Mouse (Mus musculus) limb, embryonic 13.5 days (tissue): ENCODE measurements around the gene Slc35a5. TPM values are rescaled to one million over a fixed set of nuclear protein-coding genes. Genes with fewer than 3 reads are reported as not detected.

Experiments used
- ATAC-seq: fragments of 200-750 bp; cut with Nextera tagmentation; 2 replicates; pipeline ENCODE4 v1.8.0; 2017; ENCODE audit warnings: low read depth, moderate number of reproducible peaks, moderate TSS enrichment; ENCODE audit not compliant: low FRiP score
- H3K27ac ChIP-seq: fragments of 300-500 bp; sonication (generic); 2 replicates; pipeline ENCODE4 v1.5.1; 2015; ENCODE audit warnings: inconsistent platforms, mild to moderate bottlenecking, moderate library complexity
- H3K27me3 ChIP-seq: fragments of 300-500 bp; sonication (generic); 2 replicates; pipeline ENCODE4 v1.6.1; 2015; ENCODE audit warnings: mild to moderate bottlenecking, inconsistent platforms
- H3K36me3 ChIP-seq: fragments of 300-500 bp; sonication (generic); 2 replicates; pipeline ENCODE4 v1.6.1; 2015; ENCODE audit warnings: inconsistent platforms, mild to moderate bottlenecking, moderate library complexity
- H3K4me1 ChIP-seq: fragments of 300-500 bp; sonication (generic); 2 replicates; pipeline ENCODE4 v1.6.1; 2015; ENCODE audit warnings: inconsistent platforms
- H3K4me2 ChIP-seq: fragments of 300-500 bp; sonication (generic); replicated peaks from 2 replicates; pipeline ENCODE4 v1.6.1; 2015; ENCODE audit warnings: inconsistent platforms, mild to moderate bottlenecking, moderate library complexity
- H3K4me3 ChIP-seq: fragments of 300-500 bp; sonication (generic); 2 replicates; pipeline ENCODE4 v1.5.1; 2015; ENCODE audit warnings: moderate library complexity, mild to moderate bottlenecking, inconsistent platforms
- H3K9ac ChIP-seq: fragments of 300-500 bp; sonication (generic); 2 replicates; pipeline ENCODE4 v1.6.1; 2015; ENCODE audit warnings: mild to moderate bottlenecking, inconsistent platforms
- H3K9me3 ChIP-seq: fragments of 300-500 bp; sonication (generic); 2 replicates; pipeline ENCODE4 v1.6.1; 2016; ENCODE audit warnings: inconsistent platforms
- WGBS: fragments of 180-500 bp; shearing (Covaris S2); methylation state at CpG from one replicate; pipeline ENCODE4 v1.1.7; 2015; 5-methylcytosine and 5-hydroxymethylcytosine counted together
- polyA plus RNA-seq: library from polyadenylated mRNA; unstranded; fragments of >200 nt; fragmentation: Nextera tagmentation; extraction: Ambion mirVana; gene quantifications from 2 replicates; pipeline ENCODE4 v1.2.1, GENCODE M21; 2015

Gene Slc35a5
- polyA plus RNA-seq, 1 experiment from 2014 or later = 15.6 TPM

GRCm38 (mm10) chr16:45145119-45145518 is 13.4 kb downstream of the Slc35a5 start:
- H3K9me3 ChIP-seq = no peaks in the 10 kb centered on the region
- H3K36me3 ChIP-seq = peaks cover 62% of the 10 kb centered on the region
- ATAC-seq = no peak
- no peaks in the 10 kb centered on the region for H3K27me3 ChIP-seq
- no peak overlapping the region for H3K27ac ChIP-seq
- no peak overlapping the region for H3K9ac ChIP-seq
- H3K4me1 ChIP-seq = no peaks in the 10 kb centered on the region
- 88% methylated on average over 6 of the region's 6 CpGs for WGBS
- no peak overlapping the region for H3K4me2 ChIP-seq
- no peak overlapping the region for H3K4me3 ChIP-seq

- WGBS = 92% methylated on average over 5 of the region's 5 CpGs
- no peak overlapping the region for H3K4me3 ChIP-seq
- H3K27me3 ChIP-seq = no peaks in the 10 kb centered on the region
- no peak overlapping the region for H3K9ac ChIP-seq
- H3K4me2 ChIP-seq = no peak overlapping the region
- ATAC-seq = no peak
- H3K27ac ChIP-seq = no peak overlapping the region
- H3K9me3 ChIP-seq = no peaks in the 10 kb centered on the region
- no peaks in the 10 kb centered on the region for H3K4me1 ChIP-seq
- H3K36me3 ChIP-seq = peaks cover 62% of the 10 kb centered on the region
Measured at GRCm38 (mm10) chr16:45142565-45142964, 15.9 kb downstream of the Slc35a5 start.

- no peak overlapping the region for H3K9ac ChIP-seq
- ATAC-seq = no peak
- H3K36me3 ChIP-seq = peaks cover 61% of the 10 kb centered on the region
- no peaks in the 10 kb centered on the region for H3K27me3 ChIP-seq
- 96% methylated on average over 5 of the region's 5 CpGs for WGBS
- no peaks in the 10 kb centered on the region for H3K4me1 ChIP-seq
- no peak overlapping the region for H3K4me2 ChIP-seq
- H3K27ac ChIP-seq = no peak overlapping the region
- H3K4me3 ChIP-seq = no peak overlapping the region
- no peaks in the 10 kb centered on the region for H3K9me3 ChIP-seq
Measured at GRCm38 (mm10) chr16:45141711-45142110, 16.8 kb downstream of the Slc35a5 start.

- Histone ChIP-seq H3K4me3 (no peak overlapping the region), H3K9ac (no peak overlapping the region), H3K27ac (no peak overlapping the region), H3K36me3 (peaks cover 34% of the 10 kb centered on the region), H3K4me2 (no peak overlapping the region), H3K9me3 (no peaks in the 10 kb centered on the region), H3K4me1 (no peaks in the 10 kb centered on the region), H3K27me3 (no peaks in the 10 kb centered on the region)
- ATAC-seq = no peak
- WGBS = 88% methylated on average over 2 of the region's 2 CpGs
Measured at GRCm38 (mm10) chr16:45127936-45128710, 30.4 kb downstream of the Slc35a5 start.

- Histone ChIP-seq H3K4me1 (peaks cover 8% of the 10 kb centered on the region), H3K9me3 (no peaks in the 10 kb centered on the region), H3K4me2 (no peak overlapping the region), H3K36me3 (peaks cover 34% of the 10 kb centered on the region), H3K27me3 (no peaks in the 10 kb centered on the region), H3K27ac (no peak overlapping the region), H3K4me3 (no peak overlapping the region), H3K9ac (no peak overlapping the region)
- WGBS = 53% methylated on average over 9 of the region's 9 CpGs
- ATAC-seq = no peak
Measured at GRCm38 (mm10) chr16:45124230-45125203, 34.0 kb downstream of the Slc35a5 start.

GRCm38 (mm10) chr16:45122571-45122970 is 35.9 kb downstream of the Slc35a5 start:
- Histone ChIP-seq H3K9me3 (no peaks in the 10 kb centered on the region), H3K4me1 (peaks cover 8% of the 10 kb centered on the region), H3K4me2 (no peak overlapping the region), H3K9ac (no peak overlapping the region), H3K36me3 (peaks cover 31% of the 10 kb centered on the region), H3K4me3 (no peak overlapping the region), H3K27me3 (no peaks in the 10 kb centered on the region), H3K27ac (no peak overlapping the region)
- no peak for ATAC-seq
- WGBS = 72% methylated on average over 5 of the region's 5 CpGs

GRCm38 (mm10) chr16:45120844-45121425 is 37.6 kb downstream of the Slc35a5 start:
- Histone ChIP-seq H3K27me3 (no peaks in the 10 kb centered on the region), H3K27ac (no peak overlapping the region), H3K4me2 (no peak overlapping the region), H3K4me3 (no peak overlapping the region), H3K9ac (no peak overlapping the region), H3K36me3 (peaks cover 34% of the 10 kb centered on the region), H3K4me1 (peaks cover 8% of the 10 kb centered on the region), H3K9me3 (no peaks in the 10 kb centered on the region)
- ATAC-seq = no peak; the same call in 1 of the 2 replicates
- 35% methylated on average over 5 of the region's 5 CpGs for WGBS

GRCm38 (mm10) chr16:45118760-45119159 is 39.7 kb downstream of the Slc35a5 start:
- WGBS = 83% methylated on average over 3 of the region's 3 CpGs
- Histone ChIP-seq H3K9ac (no peak overlapping the region), H3K4me3 (no peak overlapping the region), H3K9me3 (no peaks in the 10 kb centered on the region), H3K27ac (no peak overlapping the region), H3K4me2 (no peak overlapping the region), H3K36me3 (peaks cover 29% of the 10 kb centered on the region), H3K4me1 (peaks cover 8% of the 10 kb centered on the region), H3K27me3 (no peaks in the 10 kb centered on the region)
- ATAC-seq = no peak

- Histone ChIP-seq H3K27ac (no peak overlapping the region), H3K9ac (no peak overlapping the region), H3K9me3 (no peaks in the 10 kb centered on the region), H3K4me2 (no peak overlapping the region), H3K27me3 (no peaks in the 10 kb centered on the region), H3K4me1 (peaks cover 8% of the 10 kb centered on the region), H3K4me3 (no peak overlapping the region), H3K36me3 (peaks cover 32% of the 10 kb centered on the region)
- no peak for ATAC-seq
- 88% methylated on average over 3 of the region's 3 CpGs for WGBS
Measured at GRCm38 (mm10) chr16:45117200-45117599, 41.3 kb downstream of the Slc35a5 start.

GRCm38 (mm10) chr16:45110498-45110897 is 48.0 kb downstream of the Slc35a5 start:
- Histone ChIP-seq H3K4me3 (no peak overlapping the region), H3K4me2 (no peak overlapping the region), H3K9me3 (no peaks in the 10 kb centered on the region), H3K27ac (no peak overlapping the region), H3K9ac (no peak overlapping the region), H3K27me3 (no peaks in the 10 kb centered on the region), H3K4me1 (peaks cover 3% of the 10 kb centered on the region; the same call in 1 of the 2 replicates), H3K36me3 (peaks cover 22% of the 10 kb centered on the region)
- ATAC-seq = no peak; the same call in 1 of the 2 replicates
- WGBS = 44% methylated on average over 4 of the region's 4 CpGs

- H3K4me3 ChIP-seq = no peak overlapping the region
- no peaks in the 10 kb centered on the region for H3K9me3 ChIP-seq
- ATAC-seq = no peak
- 73% methylated on average over 5 of the region's 5 CpGs for WGBS
- no peak overlapping the region for H3K4me2 ChIP-seq
- no peaks in the 10 kb centered on the region for H3K27me3 ChIP-seq
- H3K4me1 ChIP-seq = peaks cover 3% of the 10 kb centered on the region; the same call in 1 of the 2 replicates
- H3K36me3 ChIP-seq = peaks cover 17% of the 10 kb centered on the region
- no peak overlapping the region for H3K9ac ChIP-seq
- no peak overlapping the region for H3K27ac ChIP-seq
Measured at GRCm38 (mm10) chr16:45108203-45108878, 50.2 kb downstream of the Slc35a5 start.
